Mouse (Mus musculus) Patski (cell line): ENCODE results near the gene Exoc3l4. TPM values are rescaled to one million over a fixed set of nuclear protein-coding genes. Genes with fewer than 3 reads are reported as not detected.

Source experiments
- ATAC-seq: fragments of 100-300 bp; one replicate; pipeline ENCODE4 v1.8.0; 2021
- CTCF ChIA-PET: fragments of 350-600 bp; sonication (Branson Sonifier 250); formaldehyde crosslinking; loops from one replicate; lab custom pipeline; 2022; ENCODE audit warnings: inconsistent platforms; lab: Charles Lee
- POLR2A ChIA-PET: fragments of 350-600 bp; sonication (Branson Sonifier 250); formaldehyde crosslinking; loops from one replicate; lab custom pipeline; 2022; ENCODE audit warnings: antibody characterized with exemption, inconsistent platforms; lab: Charles Lee
- DNase-seq: peaks from one replicate; pipeline ENCODE4 v3.0.0-alpha.2; 2011; ENCODE audit warnings: low read depth, low spot score
- H3K27me3 ChIP-seq: fragments of 371-371 bp; one replicate; pipeline ENCODE4 v1.5.1; 2021
- CTCF ChIP-seq: fragments of 100-300 bp; IDR thresholded peaks from one replicate; pipeline ENCODE4 v1.5.1; 2021
- in situ Hi-C: fragments of 300-500 bp; cut with MboI; formaldehyde crosslinking; loops from 3 replicates; pipeline ENCODE4 v1.11.1; 2018; ENCODE audit warnings: low pct_unique_long_range_greater_than_20kb, mixed read lengths
- polyA plus RNA-seq: library from polyadenylated mRNA; unstranded; gene quantifications from one replicate; pipeline ENCODE4 v1.2.3, GENCODE M21; 2021

Exoc3l4 gene
- 8.5 TPM for polyA plus RNA-seq

- H3K27me3 ChIP-seq, result no peaks in the 10 kb centered on the region
- no peak for DNase-seq
- ATAC-seq, result no peak
- ChIA-PET POLR2A (no interaction called here), CTCF (no interaction called here)
- TF ChIP-seq CTCF, result no peak
- in situ Hi-C loops, result loop anchor here (5.0 kb wide), 2 partner anchors 90 to 145 kb away; partner anchors contain the start of gene Amn
These were observed at the start of gene Exoc3l4 for GRCm38 (mm10) chr12:111416921-111417779. Gene Exoc3l4 (plus strand): TSS chr12:111417017.

- in situ Hi-C loops, result no loop called here
- DNase-seq, result no peak
- TF ChIP-seq CTCF, result no peak
- ChIA-PET POLR2A (no interaction called here), CTCF (no interaction called here)
- ATAC-seq, result no peak
- no peaks in the 10 kb centered on the region for H3K27me3 ChIP-seq
These were observed 49.8 kb upstream of the Exoc3l4 start for GRCm38 (mm10) chr12:111367065-111367464.

- POLR2A ChIA-PET, result no interaction called here
- H3K27me3 ChIP-seq, result no peaks in the 10 kb centered on the region
- no peak for TF ChIP-seq CTCF
- ATAC-seq (no peak), DNase-seq (no peak)
- in situ Hi-C loops, result no loop called here
- CTCF ChIA-PET, result interaction anchor here (0.7 to 1.5 kb wide), 3 partner anchors 13 to 66 kb away, joined by 3 to 5 read pairs (median 3); no protein-coding TSS in a partner anchor
These were observed 46.6 kb upstream of the Exoc3l4 start for GRCm38 (mm10) chr12:111370249-111370648.

- CTCF ChIA-PET, result interaction anchor here (1.7 kb wide), 1 partner anchor 25 kb away, joined by 3 read pairs; no protein-coding TSS in a partner anchor
- POLR2A ChIA-PET, result no interaction called here
- DNase-seq (no peak), ATAC-seq (no peak)
- no peaks in the 10 kb centered on the region for H3K27me3 ChIP-seq
- TF ChIP-seq CTCF, result no peak
- in situ Hi-C loops, result no loop called here
These were observed 44.9 kb upstream of the Exoc3l4 start for GRCm38 (mm10) chr12:111371905-111372304.

- H3K27me3 ChIP-seq, result no peaks in the 10 kb centered on the region
- no peak for TF ChIP-seq CTCF
- DNase-seq (no peak), ATAC-seq (no peak)
- ChIA-PET POLR2A (interaction anchor here (1.1 kb wide), 1 partner anchor 22 kb away, joined by 3 read pairs; no protein-coding TSS in a partner anchor), CTCF (interaction anchor here (1.7 kb wide), 1 partner anchor 27 kb away, joined by 3 read pairs; no protein-coding TSS in a partner anchor)
- in situ Hi-C loops, result no loop called here
These were observed 43.4 kb upstream of the Exoc3l4 start for GRCm38 (mm10) chr12:111373411-111373810.

GRCm38 (mm10) chr12:111374727-111375126, 42.1 kb upstream of the Exoc3l4 start:
- H3K27me3 ChIP-seq, result no peaks in the 10 kb centered on the region
- no peak for TF ChIP-seq CTCF
- no peak for DNase-seq
- in situ Hi-C loops, result no loop called here
- CTCF ChIA-PET, result interaction anchor here (1.1 kb wide), 1 partner anchor 40 kb away, joined by 3 read pairs; no protein-coding TSS in a partner anchor
- ATAC-seq, result no peak
- POLR2A ChIA-PET, result no interaction called here

GRCm38 (mm10) chr12:111375559-111375958, 41.3 kb upstream of the Exoc3l4 start:
- ChIA-PET POLR2A (no interaction called here), CTCF (interaction anchor here (1.1 kb wide), 1 partner anchor 41 kb away, joined by 3 read pairs; no protein-coding TSS in a partner anchor)
- DNase-seq, result no peak
- ATAC-seq, result no peak
- in situ Hi-C loops, result no loop called here
- TF ChIP-seq CTCF, result no peak
- no peaks in the 10 kb centered on the region for H3K27me3 ChIP-seq

GRCm38 (mm10) chr12:111376053-111376452, 40.8 kb upstream of the Exoc3l4 start:
- no peaks in the 10 kb centered on the region for H3K27me3 ChIP-seq
- ATAC-seq (no peak), DNase-seq (no peak)
- no peak for TF ChIP-seq CTCF
- ChIA-PET POLR2A (no interaction called here), CTCF (interaction anchor here (1.1 kb wide), 1 partner anchor 41 kb away, joined by 3 read pairs; no protein-coding TSS in a partner anchor)
- in situ Hi-C loops, result no loop called here

GRCm38 (mm10) chr12:111376826-111377331, 39.9 kb upstream of the Exoc3l4 start:
- POLR2A ChIA-PET, result no interaction called here
- ATAC-seq (peak; percentile 7), DNase-seq (no peak)
- TF ChIP-seq CTCF, result no peak
- CTCF ChIA-PET, result no interaction called here
- no peaks in the 10 kb centered on the region for H3K27me3 ChIP-seq
- in situ Hi-C loops, result no loop called here

- in situ Hi-C loops, result no loop called here
- no peaks in the 10 kb centered on the region for H3K27me3 ChIP-seq
- ATAC-seq (peak; percentile 95), DNase-seq (no peak)
- CTCF ChIA-PET, result no interaction called here
- POLR2A ChIA-PET, result interaction anchor here (1.0 kb wide), 1 partner anchor 9 kb away, joined by 3 read pairs; no protein-coding TSS in a partner anchor
- no peak for TF ChIP-seq CTCF
These were observed 39.3 kb upstream of the Exoc3l4 start, which contains the start of gene Cdc42bpb for GRCm38 (mm10) chr12:111377376-111377973. Gene Cdc42bpb (minus strand): TSS chr12:111377718.
